ENCODE assay signal across 8 mouse cellular contexts in genomic region chr11:69150444-69150843, GRCm38 (mm10). TPM values are rescaled to one million over a fixed set of nuclear protein-coding genes. Genes with fewer than 3 reads are reported as not detected.
DNase-seq lines count a peak whose midpoint lies in the region; ATAC-seq lines count a peak whose summit lies in the region.

No protein-coding gene starts in this region.

- H3K9ac ChIP-seq in kidney, embryonic 14.5 days (ENCODE audit: low read depth, low read length) = no peak overlapping the region
- no peak overlapping the region for H3K9ac ChIP-seq in liver, embryonic 16.5 days (ENCODE audit: low read depth, low read length)
- H3K9ac ChIP-seq in neural tube, embryonic 13.5 days = peak overlapping the region; percentile 31; the same call in 1 of the 2 replicates

- H3K27ac ChIP-seq in heart, embryonic 10.5 days = peak overlapping the region; percentile 52; the same call in 1 of the 2 replicates
- H3K27ac ChIP-seq in kidney, embryonic 14.5 days (ENCODE audit: low read depth, low read length) = no peak overlapping the region
- no peak overlapping the region for H3K27ac ChIP-seq in liver, embryonic 16.5 days (ENCODE audit: low read length)
- no peak overlapping the region for H3K27ac ChIP-seq in neural tube, embryonic 13.5 days (replicated peaks)

- peak; percentile 61 for DNase-seq in CD4-positive helper T cell, adult 2 months (ENCODE audit: low read depth, low spot score)
- peak; percentile 65 to 85 for DNase-seq in adrenal gland, adult (ENCODE audit: inconsistent age in 2 of 2, low spot score in 1 of 2)
- peak; percentile 68 for DNase-seq in embryo, embryonic 10 days (ENCODE audit: low spot score)
- no peak for DNase-seq in heart, embryonic 10.5 days (ENCODE audit: low spot score)
- peak; percentile 68 for DNase-seq in thymus, postnatal 0 days (ENCODE audit: low spot score)

- H3K27me3 ChIP-seq in heart, embryonic 10.5 days (ENCODE audit: insufficient read depth, poor library complexity, severe bottlenecking) = peaks cover 46% of the 10 kb centered on the region
- no peaks in the 10 kb centered on the region for H3K27me3 ChIP-seq in kidney, embryonic 14.5 days (ENCODE audit: control insufficient read depth, insufficient read depth, low read length)
- 0 out of 2 replicates have a peak, but pooled peaks cover 2% of the 10 kb centered on the region for H3K27me3 ChIP-seq in liver, embryonic 16.5 days (ENCODE audit: control insufficient read depth, insufficient read depth, low read depth, low read length)
- peaks cover 31% of the 10 kb centered on the region for H3K27me3 ChIP-seq in neural tube, embryonic 13.5 days

- ATAC-seq in kidney, embryonic 14.5 days (ENCODE audit: low FRiP score, low TSS enrichment) = no peak
- no peak for ATAC-seq in liver, embryonic 16.5 days (ENCODE audit: low read depth)
- peak; percentile 27; the same call in 1 of the 2 replicates for ATAC-seq in neural tube, embryonic 13.5 days (ENCODE audit: low read depth)

- 2% methylated on average over 7 of the region's 7 CpGs for WGBS in heart, embryonic 10.5 days
- WGBS in kidney, embryonic 14.5 days = 5% methylated on average over 7 of the region's 7 CpGs
- 3% methylated on average over 7 of the region's 7 CpGs for WGBS in liver, embryonic 16.5 days (ENCODE audit: insufficient replicate concordance)
- WGBS in neural tube, embryonic 13.5 days = 5% methylated on average over 7 of the region's 7 CpGs

- no peaks in the 10 kb centered on the region for H3K36me3 ChIP-seq in heart, embryonic 10.5 days
- H3K36me3 ChIP-seq in kidney, embryonic 14.5 days (ENCODE audit: control insufficient read depth, insufficient read depth, low read length) = no peaks in the 10 kb centered on the region
- no peaks in the 10 kb centered on the region for H3K36me3 ChIP-seq in liver, embryonic 16.5 days (ENCODE audit: control insufficient read depth, insufficient read depth)
- no peaks in the 10 kb centered on the region for H3K36me3 ChIP-seq in neural tube, embryonic 13.5 days

- H3K4me1 ChIP-seq in heart, embryonic 10.5 days = peaks cover 13% of the 10 kb centered on the region
- no peaks in the 10 kb centered on the region for H3K4me1 ChIP-seq in kidney, embryonic 14.5 days (ENCODE audit: control insufficient read depth, insufficient read depth, low read length)
- H3K4me1 ChIP-seq in liver, embryonic 16.5 days (ENCODE audit: control insufficient read depth, low read depth, low read length) = no peaks in the 10 kb centered on the region; the same call in 1 of the 2 replicates
- peaks cover 5% of the 10 kb centered on the region; the same call in 1 of the 2 replicates for H3K4me1 ChIP-seq in neural tube, embryonic 13.5 days (replicated peaks)

- H3K9me3 ChIP-seq in heart, embryonic 10.5 days = no peaks in the 10 kb centered on the region
- no peaks in the 10 kb centered on the region for H3K9me3 ChIP-seq in kidney, embryonic 14.5 days (ENCODE audit: control insufficient read depth, low read length)
- no peaks in the 10 kb centered on the region for H3K9me3 ChIP-seq in liver, embryonic 16.5 days (replicated peaks; ENCODE audit: control insufficient read depth, low read length)
- H3K9me3 ChIP-seq in neural tube, embryonic 13.5 days = no peaks in the 10 kb centered on the region

- peak overlapping the region; percentile 33 for H3K4me2 ChIP-seq in kidney, embryonic 14.5 days (replicated peaks; ENCODE audit: low read depth, low read length)
- H3K4me2 ChIP-seq in liver, embryonic 16.5 days (ENCODE audit: low read depth, low read length) = 0 out of 2 replicates have a peak overlapping the region, but pooled peaks have one; percentile 0
- peak overlapping the region; percentile 39 for H3K4me2 ChIP-seq in neural tube, embryonic 13.5 days

- H3K4me3 ChIP-seq in heart, embryonic 10.5 days = peak overlapping the region; percentile 47
- peak overlapping the region; percentile 10; the same call in 1 of the 2 replicates for H3K4me3 ChIP-seq in kidney, embryonic 14.5 days (ENCODE audit: low read length)
- no peak overlapping the region for H3K4me3 ChIP-seq in liver, embryonic 16.5 days (ENCODE audit: low read depth, low read length)
- H3K4me3 ChIP-seq in neural tube, embryonic 13.5 days = no peak overlapping the region

RNA-seq across cellular contexts. Expression of gene Alox12b, which starts 6.3 kb away (rescaled TPM):
- polyA plus RNA-seq in heart, embryonic 10.5 days (2016; fragmentation: Nextera tagmentation; extraction: Ambion mirVana) = not detected in 2 replicates
- polyA plus RNA-seq in kidney, embryonic 14.5 days (2014; fragmentation: Nextera tagmentation; extraction: Ambion mirVana) = 0.23 and 0.28 TPM in 2 replicates
- not detected in 2 replicates for polyA plus RNA-seq in liver, embryonic 16.5 days (2015; fragmentation: Nextera tagmentation; extraction: Ambion mirVana)
- polyA plus RNA-seq in neural tube, embryonic 13.5 days (2015; fragmentation: Nextera tagmentation; extraction: Ambion mirVana) = 0.22 and 0.23 TPM in 2 replicates
- polyA plus RNA-seq in thymus, postnatal 0 days (2015; fragmentation: Nextera tagmentation; extraction: Ambion mirVana) = 0.44 and 0.49 TPM in 2 replicates

RNA-seq across cellular contexts. Expression of gene Aloxe3, which starts 24.7 kb away (rescaled TPM):
- 0.16 and 0.25 TPM in 2 replicates for polyA plus RNA-seq in heart, embryonic 10.5 days (2016; fragmentation: Nextera tagmentation; extraction: Ambion mirVana)
- polyA plus RNA-seq in kidney, embryonic 14.5 days (2014; fragmentation: Nextera tagmentation; extraction: Ambion mirVana) = 0.54 and 1.1 TPM in 2 replicates
- 0.09 and 0.39 TPM in 2 replicates for polyA plus RNA-seq in liver, embryonic 16.5 days (2015; fragmentation: Nextera tagmentation; extraction: Ambion mirVana)
- polyA plus RNA-seq in neural tube, embryonic 13.5 days (2015; fragmentation: Nextera tagmentation; extraction: Ambion mirVana) = 0.59 and 1.2 TPM in 2 replicates
- 0.62 and 0.73 TPM in 2 replicates for polyA plus RNA-seq in thymus, postnatal 0 days (2015; fragmentation: Nextera tagmentation; extraction: Ambion mirVana)

RNA-seq across cellular contexts. Expression of gene 9130213A22Rik, which starts 28.1 kb away (rescaled TPM):
- 0.16 and 0.17 TPM in 2 replicates for polyA plus RNA-seq in heart, embryonic 10.5 days (2016; fragmentation: Nextera tagmentation; extraction: Ambion mirVana)
- 0.11 and 0.43 TPM in 2 replicates for polyA plus RNA-seq in kidney, embryonic 14.5 days (2014; fragmentation: Nextera tagmentation; extraction: Ambion mirVana)
- polyA plus RNA-seq in liver, embryonic 16.5 days (2015; fragmentation: Nextera tagmentation; extraction: Ambion mirVana) = 0.07 TPM in 1 of 2 replicates, not detected in the other
- polyA plus RNA-seq in neural tube, embryonic 13.5 days (2015; fragmentation: Nextera tagmentation; extraction: Ambion mirVana) = 0.18 and 0.32 TPM in 2 replicates
- polyA plus RNA-seq in thymus, postnatal 0 days (2015; fragmentation: Nextera tagmentation; extraction: Ambion mirVana) = 0.49 and 0.64 TPM in 2 replicates

RNA-seq across cellular contexts. Expression of gene Hes7, which starts 30.2 kb away (rescaled TPM):
- polyA plus RNA-seq in heart, embryonic 10.5 days (2016; fragmentation: Nextera tagmentation; extraction: Ambion mirVana) = 0.60 and 0.63 TPM in 2 replicates
- 0.23 and 0.41 TPM in 2 replicates for polyA plus RNA-seq in kidney, embryonic 14.5 days (2014; fragmentation: Nextera tagmentation; extraction: Ambion mirVana)
- polyA plus RNA-seq in liver, embryonic 16.5 days (2015; fragmentation: Nextera tagmentation; extraction: Ambion mirVana) = 0.06 and 0.07 TPM in 2 replicates
- polyA plus RNA-seq in neural tube, embryonic 13.5 days (2015; fragmentation: Nextera tagmentation; extraction: Ambion mirVana) = 0.61 TPM in 1 of 2 replicates, not detected in the other
- polyA plus RNA-seq in thymus, postnatal 0 days (2015; fragmentation: Nextera tagmentation; extraction: Ambion mirVana) = 0.39 and 0.71 TPM in 2 replicates

RNA-seq across cellular contexts. Expression of gene Alox8, which starts 47.2 kb away (rescaled TPM):
- polyA plus RNA-seq in heart, embryonic 10.5 days (2016; fragmentation: Nextera tagmentation; extraction: Ambion mirVana) = 1.1 and 1.2 TPM in 2 replicates
- polyA plus RNA-seq in kidney, embryonic 14.5 days (2014; fragmentation: Nextera tagmentation; extraction: Ambion mirVana) = 0.24 and 0.36 TPM in 2 replicates
- polyA plus RNA-seq in liver, embryonic 16.5 days (2015; fragmentation: Nextera tagmentation; extraction: Ambion mirVana) = 0.08 TPM in 1 of 2 replicates, not detected in the other
- polyA plus RNA-seq in neural tube, embryonic 13.5 days (2015; fragmentation: Nextera tagmentation; extraction: Ambion mirVana) = 0.17 TPM in 1 of 2 replicates, not detected in the other
- 0.14 and 0.17 TPM in 2 replicates for polyA plus RNA-seq in thymus, postnatal 0 days (2015; fragmentation: Nextera tagmentation; extraction: Ambion mirVana)

Comparison
In these comparisons a context has a peak if more than half of its experiments do, and no peak if none do; other contexts are left out.
1. H3K4me3 ChIP-seq: peak in heart, embryonic 10.5 days (single experiment) and kidney, embryonic 14.5 days (single experiment); none in liver, embryonic 16.5 days (single experiment) and neural tube, embryonic 13.5 days (single experiment).
2. Peak in every context shown above with its lines, with median percentiles within 50 percentile points of each other: H3K4me2 ChIP-seq.